Mouse (Mus musculus): ENCODE measurements around the gene Rnf149.

DNA sequence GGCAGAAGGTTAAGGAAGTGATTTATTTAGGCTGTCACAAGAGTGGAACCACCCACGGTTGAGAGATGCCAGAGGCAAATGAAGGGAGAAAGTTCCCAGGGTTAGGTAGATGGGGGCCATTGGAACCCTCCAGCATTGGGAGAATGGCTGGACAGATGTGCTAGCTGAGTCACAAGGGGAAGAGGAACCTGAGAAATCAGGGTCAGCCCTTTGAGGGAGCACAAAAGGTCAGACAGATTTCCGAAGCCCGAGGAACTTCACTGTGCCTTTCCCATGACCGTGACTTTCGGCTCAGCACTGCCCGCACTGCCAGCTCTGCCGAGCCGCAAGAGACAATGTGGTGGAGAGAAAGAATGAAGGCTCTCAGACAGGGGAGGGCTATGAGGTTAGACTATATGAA is 65.4 kb downstream of the Rnf149 start:
- TF ChIP-seq MEF2A (IDR thresholded peaks at IDR 0.05; ENCODE audit: borderline replicate concordance, low read depth, low read length) (no peak), ETS1 (conservative IDR thresholded peaks at IDR 0.05; ENCODE audit: low read depth, low read length) (no peak), CTCF (conservative IDR thresholded peaks at IDR 0.05 in 1 of 2, IDR thresholded peaks at IDR 0.05 in 1 of 2; ENCODE audit: low read depth in 2 of 2, low read length in 2 of 2) (no peak), POLR2A (IDR thresholded peaks at IDR 0.05; ENCODE audit: low read depth, low read length) (no peak), NRF1 (IDR thresholded peaks at IDR 0.05; ENCODE audit: low read depth, low read length) (no peak), USF1 (IDR thresholded peaks at IDR 0.05; ENCODE audit: low read depth, low read length) (no peak), USF2 (conservative IDR thresholded peaks at IDR 0.05; ENCODE audit: low read depth, low read length) (no peak), JUND (conservative IDR thresholded peaks at IDR 0.05; ENCODE audit: low read depth, low read length) (no peak), CHD2 (IDR thresholded peaks at IDR 0.05; ENCODE audit: low read length) (no peak), EP300 (IDR thresholded peaks at IDR 0.05; ENCODE audit: low read length) (no peak)
